Mouse (Mus musculus): ENCODE measurements at regions not wholly inside any gene's neighbourhood (a gene's known extent, or its start where the extent isn't known, plus 50 kb on each side); places are given as distances from the start of the nearest gene placed in this dataset.

DNA sequence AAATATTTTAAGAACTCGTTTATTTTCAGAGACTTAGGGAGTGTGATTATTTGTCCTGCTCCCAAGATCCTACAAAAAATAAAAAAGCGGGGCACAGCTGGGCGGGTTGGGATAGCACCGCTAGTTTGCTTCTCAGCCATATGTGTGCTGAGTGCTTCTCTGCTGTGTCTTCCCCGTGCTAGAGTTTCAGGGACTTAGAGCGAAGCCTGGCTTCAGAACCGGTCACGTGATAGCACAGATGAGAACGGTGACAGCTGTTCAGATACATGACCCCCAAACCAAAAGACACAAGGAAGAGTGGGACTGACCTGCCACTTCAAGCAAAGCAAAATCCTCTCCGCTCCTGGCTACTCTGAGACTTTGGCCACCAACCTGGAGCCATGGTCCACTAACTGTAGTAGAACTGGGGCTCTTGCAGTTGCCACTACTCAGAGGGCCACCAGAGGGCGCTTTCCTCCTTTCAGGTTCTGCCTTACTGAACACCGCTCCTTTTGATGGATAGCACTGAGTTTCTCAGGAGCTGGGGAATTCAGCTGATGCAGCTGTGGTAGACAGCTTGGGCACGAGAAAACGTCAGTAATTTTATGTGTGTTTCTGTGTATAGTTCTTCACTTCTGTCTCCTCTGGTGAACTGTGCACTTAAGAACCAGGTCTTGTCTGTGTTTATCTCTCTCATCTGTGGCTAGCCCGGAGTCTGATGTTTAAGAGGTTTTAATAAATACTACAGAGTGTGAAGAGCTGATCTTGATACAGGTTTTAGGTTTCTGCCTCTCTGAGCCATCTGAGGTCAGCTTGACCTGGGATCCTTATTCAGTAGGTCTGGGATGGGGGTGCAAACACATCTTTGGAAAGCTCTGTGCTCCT, 99.4 kb upstream of the Pgrmc2 start:
- DNase-seq (ENCODE audit: low spot score in 2 of 2) = peak; percentile 72 to 77

- no peak for DNase-seq (ENCODE audit: low spot score in 2 of 2)
These were observed 98.6 kb upstream of the Pgrmc2 start for GRCm38 (mm10) chr3:41181438-41181837.

- DNase-seq (ENCODE audit: low spot score in 2 of 2) = no peak
These were observed 98.1 kb upstream of the Pgrmc2 start for GRCm38 (mm10) chr3:41180911-41181310.

GRCm38 (mm10) chr3:41179037-41179880, 96.4 kb upstream of the Pgrmc2 start:
- no peak for DNase-seq (ENCODE audit: low spot score in 2 of 2)

GRCm38 (mm10) chr3:41177124-41177523, 94.3 kb upstream of the Pgrmc2 start:
- no peak for DNase-seq (ENCODE audit: low spot score in 2 of 2)

DNA sequence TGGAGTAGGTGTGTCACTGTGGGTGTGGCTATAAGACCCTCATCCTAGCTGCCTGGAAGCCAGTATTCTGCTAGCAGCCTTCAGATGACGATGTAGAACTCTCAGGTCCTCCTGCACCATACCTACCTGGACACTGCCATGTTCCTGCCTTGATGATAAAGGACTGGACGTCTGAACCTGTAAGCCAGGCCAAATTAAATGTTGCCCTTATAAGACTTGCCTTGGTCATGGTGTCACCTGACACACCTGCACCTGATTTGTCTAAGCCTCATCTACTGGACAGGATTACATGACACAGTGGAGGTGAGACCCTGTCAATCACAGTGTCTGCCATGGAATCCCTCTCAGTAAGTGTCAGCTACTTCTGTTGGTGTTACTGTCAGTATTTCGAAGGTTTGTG, 92.5 kb upstream of the Pgrmc2 start:
- DNase-seq (ENCODE audit: low spot score in 2 of 2) = no peak

DNA sequence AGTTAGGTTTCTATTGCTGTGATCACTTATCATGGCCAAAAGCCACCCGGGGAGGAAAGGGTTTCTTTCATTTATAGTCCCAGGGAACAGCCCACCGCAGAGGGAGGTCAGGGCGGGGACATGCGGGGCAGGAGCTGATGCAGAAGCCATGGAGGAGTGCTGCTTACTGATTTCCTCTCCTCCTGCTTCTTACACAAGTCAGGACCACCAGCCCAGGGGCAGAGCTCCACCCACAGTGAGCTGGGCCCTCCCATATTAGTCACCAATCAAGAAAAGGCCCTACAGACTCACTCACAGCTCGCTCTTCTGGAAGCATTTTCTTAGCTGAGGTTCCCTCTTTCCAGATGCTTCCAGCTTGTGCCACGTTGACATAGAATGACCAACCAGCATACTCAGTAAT, 90.7 kb upstream of the Pgrmc2 start:
- no peak for DNase-seq (ENCODE audit: low spot score in 2 of 2)

GRCm38 (mm10) chr3:41172306-41173215, 89.7 kb upstream of the Pgrmc2 start:
- DNase-seq (ENCODE audit: low spot score in 2 of 2) = no peak

- DNase-seq (ENCODE audit: low spot score in 2 of 2) = no peak
These were observed 88.9 kb upstream of the Pgrmc2 start for GRCm38 (mm10) chr3:41171772-41172171.

GRCm38 (mm10) chr3:41171310-41171709, 88.5 kb upstream of the Pgrmc2 start:
- no peak for DNase-seq (ENCODE audit: low spot score in 2 of 2)

DNA sequence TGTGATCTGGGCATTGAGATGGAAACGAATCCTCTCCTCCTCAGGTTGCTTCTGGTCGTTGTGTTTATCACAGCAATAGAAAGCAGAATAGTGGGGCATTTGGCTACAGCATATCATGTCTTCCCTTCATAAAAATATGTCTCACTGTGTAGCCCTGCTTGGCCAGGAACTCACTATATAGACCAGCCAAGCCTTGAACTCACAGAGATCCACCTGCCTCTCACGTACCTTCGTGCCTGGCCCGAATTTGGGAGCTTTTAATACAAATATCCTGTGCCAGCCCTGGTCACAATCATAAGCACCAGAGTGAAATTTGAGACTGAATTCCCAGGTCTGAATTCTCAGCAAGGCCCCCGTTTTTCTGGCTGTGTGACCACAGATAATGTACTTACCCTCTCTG, 87.7 kb upstream of the Pgrmc2 start:
- no peak for DNase-seq (ENCODE audit: low spot score in 2 of 2)

- no peak for DNase-seq (ENCODE audit: low spot score in 2 of 2)
These were observed 86.6 kb upstream of the Pgrmc2 start for GRCm38 (mm10) chr3:41169430-41169829.

GRCm38 (mm10) chr3:41168181-41168967, 85.5 kb upstream of the Pgrmc2 start:
- DNase-seq (ENCODE audit: low spot score in 2 of 2) = no peak

GRCm38 (mm10) chr3:41167476-41167875, 84.6 kb upstream of the Pgrmc2 start:
- DNase-seq (ENCODE audit: low spot score in 2 of 2) = no peak

GRCm38 (mm10) chr3:41164736-41165135, 81.9 kb upstream of the Pgrmc2 start:
- DNase-seq (ENCODE audit: low spot score in 2 of 2) = no peak

DNA sequence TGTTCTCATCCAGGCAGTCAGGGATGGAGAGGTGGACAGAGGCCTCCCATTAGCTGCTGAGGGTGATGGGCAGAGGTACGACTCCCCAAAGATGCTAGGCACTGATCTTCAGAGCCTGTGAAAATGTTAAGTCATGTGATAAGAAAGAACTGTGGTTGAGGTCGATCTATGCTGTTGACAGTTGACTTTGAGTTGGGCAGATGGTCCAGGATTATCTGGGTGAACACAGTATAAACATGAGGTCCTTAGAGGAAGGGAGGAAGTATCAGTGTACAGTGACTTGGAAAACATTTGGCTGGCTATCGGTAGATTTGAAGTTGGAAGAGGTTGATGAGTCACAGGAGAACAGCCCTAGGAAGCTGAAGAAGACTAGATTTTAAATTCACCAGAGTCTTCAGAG, 80.9 kb upstream of the Pgrmc2 start:
- DNase-seq (ENCODE audit: low spot score in 2 of 2) = no peak

- no peak for DNase-seq (ENCODE audit: low spot score in 2 of 2)
These were observed 79.7 kb upstream of the Pgrmc2 start for GRCm38 (mm10) chr3:41162514-41162913.

GRCm38 (mm10) chr3:41160648-41161047, 77.8 kb upstream of the Pgrmc2 start:
- DNase-seq (ENCODE audit: low spot score in 2 of 2) = no peak

DNA sequence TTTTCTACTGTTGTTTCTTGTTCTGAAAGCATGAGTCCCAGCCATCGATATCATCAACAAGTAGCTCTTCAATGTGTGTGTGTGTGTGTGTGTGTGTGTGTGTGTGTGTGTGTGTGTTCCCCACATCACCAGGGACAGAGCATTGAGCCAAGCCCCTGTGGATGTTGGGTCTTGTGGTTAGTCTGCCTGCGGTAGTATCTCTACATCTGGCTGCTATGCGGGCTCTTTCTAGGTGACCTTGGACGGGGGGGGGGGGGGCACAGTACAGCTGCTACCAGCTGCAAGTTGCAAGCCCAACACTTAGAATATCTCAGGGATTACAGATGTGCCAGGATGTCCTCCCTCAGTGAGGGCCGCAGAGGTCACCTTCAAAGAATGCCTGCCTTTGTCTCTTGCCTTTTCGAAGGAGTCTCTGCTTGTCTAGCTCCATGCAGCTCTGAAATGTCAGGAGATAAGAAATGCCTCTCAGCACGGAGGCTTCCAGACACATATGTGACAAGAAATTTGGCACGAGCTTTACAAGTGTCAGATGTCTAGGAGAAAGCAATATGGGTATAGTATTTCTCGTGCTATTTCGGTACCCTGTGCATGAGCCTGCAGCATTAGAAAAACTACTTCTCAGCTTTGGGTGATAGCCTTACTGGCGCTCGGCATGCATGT, 75.6 kb upstream of the Pgrmc2 start:
- no peak for DNase-seq (ENCODE audit: low spot score in 2 of 2)

- DNase-seq (ENCODE audit: low spot score in 2 of 2) = no peak
These were observed 74.6 kb upstream of the Pgrmc2 start for GRCm38 (mm10) chr3:41157428-41157827.
